Comparison of ENCODE assay signal across 12 mouse cellular contexts in the genomic region with DNA sequence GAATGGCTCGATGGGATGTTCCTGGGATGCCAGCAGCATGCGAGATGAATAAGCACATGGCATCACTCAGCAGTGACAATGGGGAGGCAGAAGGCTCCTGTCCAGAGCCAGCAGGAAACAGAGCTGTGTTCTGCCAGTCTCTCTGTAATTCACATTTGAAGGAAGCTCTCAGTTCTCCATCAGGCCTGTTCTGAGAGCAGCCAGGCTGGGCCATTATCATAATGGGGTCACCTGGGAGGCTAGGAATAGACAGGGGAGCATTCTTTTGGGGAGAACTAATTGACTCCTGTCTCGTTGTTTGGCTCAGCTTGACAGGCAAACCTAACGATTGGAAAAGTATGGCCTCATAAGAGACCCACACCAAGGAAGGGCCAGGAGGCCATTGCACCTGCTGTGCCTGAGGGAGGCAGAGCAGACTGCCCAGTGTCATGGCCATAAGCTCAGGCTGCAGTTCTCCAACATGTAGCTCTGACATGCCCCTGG.
DNase-seq lines count a peak whose midpoint lies in the region; ATAC-seq lines count a peak whose summit lies in the region.
"Had no signal": no experiment of that assay in that cellular context is flagged by ENCODE, and none has a peak within 500 bp of the region (broad histone marks: within the 10 kb centered on the region; RNA-seq: fewer than 3 reads in every experiment).

No protein-coding gene starts in this region.

- ATAC-seq in cerebellum, adult (ENCODE audit: insufficient number of reproducible peaks, low FRiP score, low TSS enrichment): peak; percentile 91
- ATAC-seq: intestine, embryonic 15.5 days; lung, postnatal 0 days had no signal

- DNase-seq in cerebellum, postnatal 4 days (ENCODE audit: low spot score in 2 of 2): no peak
- peak; percentile 43 to 68 for DNase-seq in layer of hippocampus, adult 18-20 months (ENCODE audit: low spot score in 2 of 2)
- DNase-seq in layer of hippocampus, adult 9-10 months (ENCODE audit: low spot score): no peak
- DNase-seq in cerebellum, adult 8-10 months: peak; percentile 88
- peak; percentile 36 to 38 for DNase-seq in layer of hippocampus, adult 8-10 months (ENCODE audit: low spot score in 2 of 2)
- DNase-seq in kidney, postnatal 10 days: no peak
- DNase-seq in natural killer cell, adult 2 months (ENCODE audit: low spot score in 2 of 2): no peak
- DNase-seq: liver, embryonic 13.5 days; thymus, postnatal 25 days had no signal

Comparison
In these comparisons a context has a peak if more than half of its experiments do, and no peak if none do; other contexts are left out.
1. DNase-seq: peak in layer of hippocampus, adult 18-20 months (2 of 2), cerebellum, adult 8-10 months (single experiment) and layer of hippocampus, adult 8-10 months (2 of 2); none in cerebellum, postnatal 4 days (0 of 2), layer of hippocampus, adult 9-10 months (single experiment), kidney, postnatal 10 days (single experiment) and natural killer cell, adult 2 months (0 of 2).